Mouse (Mus musculus) monocyte, adult 2 months (primary cell): ENCODE data around the gene Usp26.

Experiments
- DNase-seq, 2 experiments: peaks; one replicate each; pipeline ENCODE4 v3.0.0; 2022; ENCODE audit warnings: low spot score in 2 of 2, low read depth in 1 of 2

Gene Usp26

DNA sequence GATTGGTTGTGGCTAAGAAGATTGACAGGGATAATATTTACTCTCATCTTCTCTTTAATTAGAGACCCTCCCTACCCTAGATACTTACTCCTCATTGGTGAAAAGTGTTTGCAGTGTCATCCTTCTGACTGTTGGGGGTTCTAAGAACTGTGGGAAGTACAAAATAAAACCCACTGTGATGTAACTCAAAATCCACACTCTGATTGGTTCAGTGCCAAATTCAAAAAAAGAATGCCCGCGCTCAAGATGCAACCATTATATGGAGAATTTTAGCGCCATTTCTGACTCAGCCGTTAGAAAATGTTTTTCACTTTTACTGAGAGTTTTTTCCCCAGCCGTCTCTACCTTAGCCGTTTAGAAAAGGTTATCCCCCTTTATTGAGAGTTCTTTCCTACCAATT, at the start of gene Usp26:
TSS of gene Usp26 (minus strand) at position 101 of the 400 bp plus-strand sequence.
- DNase-seq: no peak

DNA sequence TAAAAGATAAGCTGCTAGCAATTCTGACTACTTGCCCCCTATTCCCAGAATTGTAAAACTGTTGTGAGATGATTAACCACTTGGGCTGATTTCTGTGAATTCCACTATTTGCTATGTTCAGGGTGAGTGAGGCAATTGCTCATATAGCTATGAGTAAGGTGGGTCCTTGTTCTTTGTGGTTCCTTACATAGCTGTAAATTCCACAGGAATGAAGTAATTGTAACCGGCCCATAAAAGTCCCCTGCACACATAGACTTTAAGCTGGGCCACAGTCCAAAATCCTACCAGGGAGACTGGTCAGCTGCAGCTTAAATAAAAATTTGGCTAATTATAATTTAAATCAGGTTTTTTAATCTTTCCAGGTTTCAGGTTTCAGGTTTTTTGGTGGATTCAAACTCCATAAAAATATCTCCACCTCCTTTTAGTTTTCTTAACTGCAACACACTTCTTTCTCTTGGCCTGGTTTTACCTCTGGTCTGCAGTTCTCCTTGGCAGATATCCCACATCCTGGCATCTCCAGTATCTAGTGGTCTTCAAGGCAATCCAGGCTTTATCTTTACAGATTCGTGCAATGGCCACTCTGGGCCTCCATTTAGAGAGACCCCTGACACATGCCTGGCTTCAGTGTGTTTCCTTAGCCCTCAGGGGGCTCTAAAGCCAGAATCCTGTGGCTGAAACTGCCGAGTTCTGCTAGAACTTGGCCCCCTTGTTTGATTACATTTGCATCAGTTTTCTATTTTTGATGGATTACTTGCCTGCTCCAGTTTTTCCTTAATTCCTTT, 13.6 kb upstream of the Usp26 start:
- no peak for DNase-seq

DNA sequence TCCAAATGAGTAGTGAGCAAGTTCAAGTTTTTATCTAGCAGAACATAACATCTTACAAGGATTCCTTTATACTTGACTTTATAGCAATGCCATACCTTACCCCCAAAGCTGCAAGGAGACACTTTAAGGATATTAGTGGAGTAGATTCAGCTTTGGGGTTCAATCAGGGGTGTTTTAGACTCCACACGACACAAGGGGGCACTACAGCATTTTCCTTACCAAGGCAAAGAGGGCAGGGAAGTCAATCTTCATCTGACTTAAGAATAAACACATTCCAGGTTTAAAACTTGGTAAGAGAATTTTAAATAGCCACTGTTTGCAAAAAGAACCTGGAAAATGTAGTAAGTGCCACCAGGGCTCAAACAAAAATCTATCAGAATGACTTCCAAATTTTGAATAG, 33.6 kb downstream of the Usp26 start:
- DNase-seq: no peak

DNA sequence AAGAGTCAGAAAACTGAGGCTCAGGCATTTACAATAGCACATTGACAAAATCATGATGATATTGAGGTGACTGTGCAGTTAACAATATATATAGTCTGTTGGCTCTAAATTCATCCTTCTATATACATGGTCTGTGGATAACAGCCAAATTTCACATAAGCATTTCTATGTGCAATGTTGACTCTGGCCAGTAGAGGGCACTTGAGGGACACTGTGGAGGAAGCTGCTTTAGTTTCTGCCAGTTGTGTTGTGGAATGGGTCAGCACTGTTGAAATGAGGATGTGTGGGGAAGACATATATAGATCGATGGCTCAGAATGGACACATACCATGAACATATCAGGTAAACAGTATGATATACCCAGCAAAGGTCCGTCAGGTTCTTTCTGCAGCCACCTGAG, 64.6 kb downstream of the Usp26 start:
- DNase-seq: no peak

DNA sequence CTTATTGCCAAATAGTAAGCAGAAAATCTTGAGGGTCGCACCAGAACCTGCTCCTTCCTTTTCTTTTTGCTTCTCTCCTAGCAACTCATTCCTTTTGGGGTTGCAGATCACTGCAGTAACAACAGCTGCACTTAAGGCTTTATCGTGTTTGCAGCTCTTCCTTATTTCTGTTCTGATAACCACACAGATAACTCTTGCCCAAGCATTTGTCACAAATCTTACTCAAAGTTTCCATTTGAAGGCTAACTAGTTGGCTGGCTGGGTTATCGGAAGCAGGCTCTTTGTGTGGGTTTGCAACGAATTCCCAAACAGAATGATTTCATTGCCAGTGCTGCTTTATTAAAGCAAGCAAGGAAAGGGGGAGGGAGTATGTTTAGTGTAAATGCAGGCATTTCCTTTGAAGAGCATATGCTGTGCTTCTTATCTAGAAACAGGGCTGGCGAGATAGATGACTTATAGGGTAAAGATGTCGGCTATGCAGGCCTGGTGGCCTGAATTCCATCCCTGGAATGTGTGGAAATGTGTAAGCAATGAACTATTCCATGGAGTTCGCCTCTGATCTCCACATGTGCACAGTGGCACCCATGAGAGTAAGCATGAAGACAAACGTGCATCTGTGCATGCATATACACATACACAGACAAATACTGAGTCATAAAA, 86.8 kb downstream of the Usp26 start:
- no peak for DNase-seq

DNA sequence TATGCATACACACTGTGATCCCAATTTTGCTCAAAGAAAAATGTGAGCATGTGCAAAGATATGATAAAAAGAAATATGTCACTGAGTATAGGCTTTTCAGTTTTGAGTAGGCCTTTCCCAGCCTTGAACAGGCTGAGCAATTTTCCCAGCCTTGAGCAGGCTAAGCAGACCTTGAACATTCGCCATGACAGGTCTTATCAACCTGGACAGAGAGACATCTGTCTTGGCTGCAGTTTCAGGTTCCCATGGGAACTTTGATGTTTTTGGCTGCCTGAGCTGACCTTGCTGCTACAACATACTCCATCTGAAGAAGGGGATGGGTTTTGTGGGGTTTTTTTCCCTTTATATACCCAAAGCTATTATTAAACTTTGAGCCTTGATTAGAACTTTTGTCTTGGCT, 88.0 kb downstream of the Usp26 start:
- no peak for DNase-seq
